Mouse (Mus musculus) heart, adult 2 months (tissue): Measurements from ENCODE around the gene Cdc42ep5.

Experiments used
- CTCF ChIP-seq: fragments of 200-600 bp; IDR thresholded peaks from 2 replicates; pipeline ENCODE4 v1.8.1; 2022; ENCODE audit warnings: antibody characterized with exemption, mild to moderate bottlenecking, moderate library complexity
- EP300 ChIP-seq: fragments of 200-500 bp; IDR thresholded peaks from 2 replicates; pipeline ENCODE4 v1.6.1; 2011; ENCODE audit warnings: low read depth, low read length, control low read depth; ENCODE audit not compliant: insufficient read depth

- no peak for TF ChIP-seq CTCF
- no peak for TF ChIP-seq EP300
These were observed 21.7 kb downstream of the Cdc42ep5 start for GRCm38 (mm10) chr7:4142796-4143445.
